Comparison of ENCODE assay signal across 8 mouse cellular contexts in the genomic region with DNA sequence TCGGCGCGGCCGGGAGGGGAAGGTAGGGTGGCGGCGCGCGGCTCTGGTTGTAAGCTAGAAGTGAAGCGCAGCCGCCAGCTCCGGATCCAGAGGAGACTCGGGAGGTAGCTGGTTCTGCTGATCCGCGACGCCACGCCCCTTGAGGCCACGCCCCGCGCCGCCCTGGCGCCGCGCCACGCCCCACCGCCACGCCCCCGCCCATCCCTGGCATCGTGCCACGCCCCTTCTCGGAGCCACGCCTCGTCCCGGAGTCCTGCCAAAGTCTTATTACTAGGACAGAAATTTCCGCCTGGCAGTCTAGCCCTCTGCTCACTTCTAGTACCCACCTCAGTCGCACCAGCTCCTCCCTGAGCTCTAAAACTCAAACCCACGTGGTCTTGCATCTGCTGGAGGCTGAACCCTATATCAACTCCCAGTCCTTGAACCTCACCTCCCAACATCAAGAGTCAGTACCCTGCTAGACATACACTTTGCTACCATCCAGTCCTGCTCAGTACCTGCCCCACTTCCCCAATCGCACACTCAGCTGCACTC. TPM values are rescaled to one million over a fixed set of nuclear protein-coding genes. Genes with fewer than 3 reads are reported as not detected.
DNase-seq lines count a peak whose midpoint lies in the region; ATAC-seq and TF ChIP-seq lines count a peak whose summit lies in the region.

A gene (minus strand): TSS at position 134 of the 534 bp plus-strand sequence.

- TF ChIP-seq CTCF in E14TG2a.4 (conservative IDR thresholded peaks at IDR 0.05; ENCODE audit: low read length): no peak
- no peak for TF ChIP-seq CTCF in olfactory bulb, adult 2 months (IDR thresholded peaks at IDR 0.05; ENCODE audit: insufficient read depth, low read depth, low read length)
- TF ChIP-seq CTCF in thymus, adult 2 months (IDR thresholded peaks at IDR 0.05; ENCODE audit: borderline replicate concordance, control insufficient read depth, extremely low read depth, insufficient read depth, low read length, poor library complexity): no peak

- no peaks in the 10 kb centered on the region for H3K9me3 ChIP-seq in E14TG2a.4 (ENCODE audit: low read length)
- no peaks in the 10 kb centered on the region for H3K9me3 ChIP-seq in forebrain, embryonic 12.5 days
- no peaks in the 10 kb centered on the region for H3K9me3 ChIP-seq in lung, embryonic 15.5 days

- peak; percentile 80 for ATAC-seq in forebrain, embryonic 12.5 days (ENCODE audit: low FRiP score)
- ATAC-seq in lung, embryonic 15.5 days (ENCODE audit: borderline replicate concordance, extremely low read depth, low FRiP score, low TSS enrichment): peak; percentile 84

- H3K27me3 ChIP-seq in E14TG2a.4 (ENCODE audit: insufficient read depth, low read length): peaks cover 21% of the 10 kb centered on the region
- H3K27me3 ChIP-seq in forebrain, embryonic 12.5 days: peaks cover 24% of the 10 kb centered on the region
- H3K27me3 ChIP-seq in lung, embryonic 15.5 days: no peaks in the 10 kb centered on the region
- no peaks in the 10 kb centered on the region for H3K27me3 ChIP-seq in thymus, adult 2 months (ENCODE audit: control insufficient read depth, insufficient read depth, low read length)

- peak within 1 kb of the TSS; percentile 81 for H3K4me3 ChIP-seq in E14TG2a.4 (replicated peaks; ENCODE audit: low read length)
- H3K4me3 ChIP-seq in forebrain, embryonic 12.5 days (replicated peaks): peak within 1 kb of the TSS; percentile 60
- H3K4me3 ChIP-seq in lung, embryonic 15.5 days: peak within 1 kb of the TSS; percentile 68
- H3K4me3 ChIP-seq in olfactory bulb, adult 2 months (ENCODE audit: insufficient read depth, low read depth, low read length): peak within 1 kb of the TSS; percentile 60
- H3K4me3 ChIP-seq in thymus, adult 2 months (ENCODE audit: control insufficient read depth, insufficient read depth, low read length): peak within 1 kb of the TSS; percentile 41

- peak within 1 kb of the TSS; percentile 61 for H3K9ac ChIP-seq in forebrain, embryonic 12.5 days
- peak within 1 kb of the TSS; percentile 75 for H3K9ac ChIP-seq in lung, embryonic 15.5 days

- intact Hi-C loops in heart, postnatal 10 days (cut with DNase I): no loop called here

- H3K4me2 ChIP-seq in forebrain, embryonic 12.5 days: peak within 1 kb of the TSS; percentile 97
- H3K4me2 ChIP-seq in lung, embryonic 15.5 days: peak within 1 kb of the TSS; percentile 91

- no peak for TF ChIP-seq POLR2A in olfactory bulb, adult 2 months (IDR thresholded peaks at IDR 0.05; ENCODE audit: insufficient read depth, low read depth, low read length)
- no peak for TF ChIP-seq POLR2A in thymus, adult 2 months (IDR thresholded peaks at IDR 0.05; ENCODE audit: control insufficient read depth, extremely low read depth, insufficient read depth, low read length, poor library complexity)

- 0 out of 2 replicates have a peak within 1 kb of the TSS, but pooled peaks have one; percentile 25 for H3K27ac ChIP-seq in forebrain, embryonic 12.5 days
- H3K27ac ChIP-seq in lung, embryonic 15.5 days: peak within 1 kb of the TSS; percentile 80
- no peak within 1 kb of the TSS for H3K27ac ChIP-seq in olfactory bulb, adult 2 months (ENCODE audit: insufficient read depth, low read depth, low read length)
- H3K27ac ChIP-seq in thymus, adult 2 months (ENCODE audit: control insufficient read depth, insufficient read depth, low read length): no peak within 1 kb of the TSS

- H3K36me3 ChIP-seq in E14TG2a.4 (ENCODE audit: insufficient read depth, low read length): no peaks in the 10 kb centered on the region
- no peaks in the 10 kb centered on the region for H3K36me3 ChIP-seq in forebrain, embryonic 12.5 days (replicated peaks)
- H3K36me3 ChIP-seq in lung, embryonic 15.5 days: no peaks in the 10 kb centered on the region
- no peaks in the 10 kb centered on the region for H3K36me3 ChIP-seq in thymus, adult 2 months (ENCODE audit: control insufficient read depth, insufficient read depth, low read length)

- WGBS in forebrain, embryonic 12.5 days: under 1% methylated on average over 29 of the region's 37 CpGs
- under 1% methylated on average over 37 of the region's 37 CpGs for WGBS in large intestine, adult 2 months
- under 1% methylated on average over 26 of the region's 37 CpGs for WGBS in lung, embryonic 15.5 days
- WGBS in olfactory bulb, adult 2 months: 2% methylated on average over 37 of the region's 37 CpGs
- 0% methylated on average over 35 of the region's 37 CpGs for WGBS in thymus, adult 2 months

- H3K4me1 ChIP-seq in E14TG2a.4 (replicated peaks; ENCODE audit: low read depth, low read length): peaks cover 34% of the 10 kb centered on the region
- H3K4me1 ChIP-seq in forebrain, embryonic 12.5 days: peaks cover 40% of the 10 kb centered on the region
- peaks cover 39% of the 10 kb centered on the region for H3K4me1 ChIP-seq in lung, embryonic 15.5 days
- peaks cover 23% of the 10 kb centered on the region for H3K4me1 ChIP-seq in olfactory bulb, adult 2 months (ENCODE audit: control insufficient read depth, insufficient read depth, low read length)
- peaks cover 17% of the 10 kb centered on the region for H3K4me1 ChIP-seq in thymus, adult 2 months (replicated peaks; ENCODE audit: control insufficient read depth, insufficient read depth, low read length)

- DNase-seq in c-Kit-positive CD71-negative TER-119-negative erythroid progenitor cells, embryonic 14.5 days (ENCODE audit: low read depth): peak; percentile 65
- peak; percentile 92 to 93 for DNase-seq in heart, postnatal 10 days
- DNase-seq in large intestine, adult 2 months (ENCODE audit: low read depth, low spot score): peak; percentile 54
- DNase-seq in thymus, adult 2 months: peak; percentile 85

RNA-seq across cellular contexts. Expression of the gene that starts here (rescaled TPM):
- polyA plus RNA-seq in forebrain, embryonic 12.5 days (2016; fragmentation: Nextera tagmentation; extraction: Ambion mirVana): 22.0 and 25.1 TPM in 2 replicates
- 10 to 100 TPM; 34.2 to 44.2 TPM for total RNA-seq in heart, postnatal 10 days (2021)
- 116 and 138 TPM in 2 replicates for polyA plus RNA-seq in large intestine, adult 2 months (2012; rRNA removed)
- polyA plus RNA-seq in lung, embryonic 15.5 days (2015; fragmentation: Nextera tagmentation; extraction: Ambion mirVana): 40.4 and 45.7 TPM in 2 replicates
- polyA plus RNA-seq in olfactory bulb, adult 2 months (2012; ENCODE audit: insufficient read depth, insufficient read length, low replicate concordance, missing spikeins): not detected in 2 replicates
- 3.1 and 4.9 TPM in 2 replicates for polyA plus RNA-seq in thymus, adult 2 months (2012; rRNA removed)

Comparison
In these comparisons a context has a peak if more than half of its experiments do, and no peak if none do; other contexts are left out.
1. H3K27ac ChIP-seq: peak in forebrain, embryonic 12.5 days (single experiment) and lung, embryonic 15.5 days (single experiment); none in olfactory bulb, adult 2 months (single experiment) and thymus, adult 2 months (single experiment).
2. Peak in every context shown above with its lines, with median percentiles within 50 percentile points of each other: H3K4me3 ChIP-seq and DNase-seq.